Mouse (Mus musculus) G1E (cell line): ENCODE measurements at regions not wholly inside any gene's neighbourhood (a gene's known extent, or its start where the extent isn't known, plus 50 kb on each side); places are given as distances from the start of the nearest gene placed in this dataset.

Experiments
- CTCF ChIP-seq: IDR thresholded peaks from 2 replicates; pipeline ENCODE4 v1.5.1; 2012; ENCODE audit warnings: low read depth, low read length, inconsistent platforms, mixed read lengths
- GATA2 ChIP-seq: IDR thresholded peaks from 2 replicates; pipeline ENCODE4 v1.6.1; 2012; ENCODE audit warnings: low read depth, low read length, inconsistent platforms, borderline replicate concordance
- POLR2AphosphoS5 ChIP-seq: IDR thresholded peaks from 2 replicates; pipeline ENCODE4 v1.6.1; 2012; ENCODE audit warnings: low read depth, low read length, inconsistent platforms; ENCODE audit not compliant: insufficient replicate concordance
- TAL1 ChIP-seq: conservative IDR thresholded peaks from 2 replicates; pipeline ENCODE4 v1.6.1; 2012; ENCODE audit warnings: low read depth, low read length, inconsistent platforms, mixed read lengths

- TF ChIP-seq TAL1 (no peak), CTCF (no peak), GATA2 (no peak), POLR2AphosphoS5 (no peak)
Measured at GRCm38 (mm10) chr2:128240054-128240453, 114.2 kb downstream of the Bcl2l11 start.
